Mouse (Mus musculus): ENCODE data around the gene Tns2. TPM values are rescaled to one million over a fixed set of nuclear protein-coding genes. Genes with fewer than 3 reads are reported as not detected.

The Tns2 gene
- total and polyA plus RNA-seq, 3 experiments: 0.42 to 3.1 TPM; not detected in 1

GRCm38 (mm10) chr15:102073559-102074069, 26.6 kb upstream of the Tns2 start, which contains the start of gene Eif4b:
Gene Eif4b (plus strand): TSS chr15:102073773.
- H3K9me3 ChIP-seq (replicated peaks; ENCODE audit: insufficient read depth, low read length): no peaks in the 10 kb centered on the region
- peaks cover 51% of the 10 kb centered on the region for H3K79me2 ChIP-seq (ENCODE audit: control insufficient read depth, insufficient read depth, low read length, poor library complexity)
- H3K9ac ChIP-seq (ENCODE audit: control insufficient read depth, low read depth, low read length, poor library complexity, severe bottlenecking): peak within 1 kb of the TSS; percentile 94
- H3K4me1 ChIP-seq (ENCODE audit: control insufficient read depth in 1 of 2, insufficient read depth in 2 of 2, low read length in 2 of 2): peaks cover 13 to 35% of the 10 kb centered on the region in 2 experiments
- H3K4me3 ChIP-seq (ENCODE audit: control insufficient read depth in 1 of 2, insufficient read depth in 1 of 2, low read depth in 2 of 2, low read length in 2 of 2): peak within 1 kb of the TSS; percentile 90 to 92
- H3K27me3 ChIP-seq (ENCODE audit: control insufficient read depth in 1 of 2, insufficient read depth in 2 of 2, low read length in 2 of 2): peaks cover 0 to 1% of the 10 kb centered on the region in 2 experiments; a peak in 1 of 4 replicates
- TF ChIP-seq MYB (IDR thresholded peaks at IDR 0.05; ENCODE audit: low read depth, low read length): no peak
- no peak for TF ChIP-seq ELF1 (IDR thresholded peaks at IDR 0.05; ENCODE audit: low read depth, low read length)
- no peak for TF ChIP-seq ZC3H11A (IDR thresholded peaks at IDR 0.05; ENCODE audit: low read depth, low read length)
- TF ChIP-seq TAL1 (IDR thresholded peaks at IDR 0.05; ENCODE audit: low read length): no peak
- peak; percentile 97 for TF ChIP-seq USF1 (IDR thresholded peaks at IDR 0.05; ENCODE audit: low read depth, low read length)
- TF ChIP-seq HCFC1 (IDR thresholded peaks at IDR 0.05; ENCODE audit: low read depth, low read length): peak; percentile 93
- peak; percentile 91 for TF ChIP-seq KAT2A (conservative IDR thresholded peaks at IDR 0.05; ENCODE audit: low read depth, low read length)
- no peak; the same call in none of the 2 replicates for TF ChIP-seq MAX (IDR thresholded peaks at IDR 0.05; ENCODE audit: low read length)
- peak; percentile 76 for TF ChIP-seq MAZ (IDR thresholded peaks at IDR 0.05; ENCODE audit: low read depth, low read length)
- no peak for TF ChIP-seq RAD21 (IDR thresholded peaks at IDR 0.05; ENCODE audit: low read depth, low read length)
- TF ChIP-seq POLR2A (IDR thresholded peaks at IDR 0.05; ENCODE audit: control insufficient read depth in 1 of 2, insufficient read depth in 1 of 2, low read depth in 1 of 2, low read length in 2 of 2, poor library complexity in 1 of 2): peak; percentile 85 to 86
- TF ChIP-seq MYC (IDR thresholded peaks at IDR 0.05; ENCODE audit: low read depth, low read length): peak; percentile 85; the same call in 1 of the 2 replicates
- peak; percentile 48; the same call in 1 of the 2 replicates for TF ChIP-seq ZMIZ1 (IDR thresholded peaks at IDR 0.05; ENCODE audit: low read depth, low read length)
- TF ChIP-seq USF2 (IDR thresholded peaks at IDR 0.05; ENCODE audit: borderline replicate concordance in 1 of 2, insufficient read depth in 1 of 2, low read depth in 1 of 2, low read length in 2 of 2): peak in 1 of 2 experiments; percentile 83; a peak in 3 of 4 replicates
- TF ChIP-seq MXI1 (IDR thresholded peaks at IDR 0.05; ENCODE audit: low read depth, low read length): no peak; the same call in 1 of the 2 replicates
- no peak; the same call in 1 of the 2 replicates for TF ChIP-seq E2F4 (IDR thresholded peaks at IDR 0.05; ENCODE audit: borderline replicate concordance, low read depth, low read length)
- no peak for TF ChIP-seq CHD1 (IDR thresholded peaks at IDR 0.05; ENCODE audit: low read depth, low read length)
- peak; percentile 86 for TF ChIP-seq TBP (IDR thresholded peaks at IDR 0.05; ENCODE audit: low read depth, low read length)
- TF ChIP-seq BHLHE40 (IDR thresholded peaks at IDR 0.05; ENCODE audit: borderline replicate concordance, low read depth, low read length): peak; percentile 91; the same call in 1 of the 2 replicates
- peak; percentile 92 for TF ChIP-seq POLR2AphosphoS2 (IDR thresholded peaks at IDR 0.05; ENCODE audit: low read length)
- TF ChIP-seq SIN3A (IDR thresholded peaks at IDR 0.05; ENCODE audit: low read length): peak; percentile 38; the same call in 1 of the 2 replicates
- TF ChIP-seq ZKSCAN1 (IDR thresholded peaks at IDR 0.05; ENCODE audit: low read depth, low read length): no peak
- no peak for TF ChIP-seq ZNF384 (IDR thresholded peaks at IDR 0.05; ENCODE audit: low read depth, low read length)
- peak; percentile 69 for TF ChIP-seq NRF1 (IDR thresholded peaks at IDR 0.05; ENCODE audit: insufficient read depth, low read depth, low read length, poor library complexity, severe bottlenecking)
- peak; percentile 23; the same call in 1 of the 2 replicates for TF ChIP-seq ETS1 (IDR thresholded peaks at IDR 0.05; ENCODE audit: low read depth, low read length)
- no peak for TF ChIP-seq JUND (IDR thresholded peaks at IDR 0.05; ENCODE audit: low read depth, low read length)
- TF ChIP-seq UBTF (IDR thresholded peaks at IDR 0.05; ENCODE audit: borderline replicate concordance, insufficient read depth, low read depth, low read length): no peak
- no peak for TF ChIP-seq EP300 (IDR thresholded peaks at IDR 0.05; ENCODE audit: low read depth in 1 of 2, low read length in 2 of 2)
- no peak for TF ChIP-seq MAFK (IDR thresholded peaks at IDR 0.05; ENCODE audit: borderline replicate concordance, low read depth, low read length)
- TF ChIP-seq CHD2 (IDR thresholded peaks at IDR 0.05; ENCODE audit: low read length): no peak
- no peak for TF ChIP-seq SMC3 (IDR thresholded peaks at IDR 0.05; ENCODE audit: low read depth, low read length)
- TF ChIP-seq TCF12 (IDR thresholded peaks at IDR 0.05; ENCODE audit: low read depth, low read length): peak; percentile 68
- peak; percentile 81 for TF ChIP-seq NELFE (IDR thresholded peaks at IDR 0.05; ENCODE audit: low read depth, low read length)
- no peak for TF ChIP-seq POLR2AphosphoS5 (IDR thresholded peaks at IDR 0.05; ENCODE audit: borderline replicate concordance, low read depth, low read length)
- TF ChIP-seq GATA1 (IDR thresholded peaks at IDR 0.05; ENCODE audit: low read depth, low read length): no peak
- H3K27ac ChIP-seq (ENCODE audit: control insufficient read depth, low read depth, low read length): peak within 1 kb of the TSS; percentile 79
- H3K36me3 ChIP-seq (ENCODE audit: control insufficient read depth in 1 of 2, insufficient read depth in 2 of 2, low read length in 2 of 2): peaks cover 17 to 52% of the 10 kb centered on the region in 2 experiments
- peak; percentile 100 for DNase-seq (ENCODE audit: low read depth, low spot score)

Data from MEL (cell line).